Mouse (Mus musculus): Measurements from ENCODE around the gene Mrpl27. TPM values are rescaled to one million over a fixed set of nuclear protein-coding genes. Genes with fewer than 3 reads are reported as not detected.

Mrpl27 gene
- polyA plus RNA-seq, 1 experiment = 14.7 TPM

- no peaks in the 10 kb centered on the region for H3K9me3 ChIP-seq (ENCODE audit: control insufficient read depth, low read length)
- no peaks in the 10 kb centered on the region for H3K36me3 ChIP-seq (ENCODE audit: control insufficient read depth)
- no peak for TF ChIP-seq TAL1 (IDR thresholded peaks at IDR 0.05; ENCODE audit: low read length)
- no peak for TF ChIP-seq GATA1 (IDR thresholded peaks at IDR 0.05; ENCODE audit: low read length)
- no peaks in the 10 kb centered on the region for H3K27me3 ChIP-seq (ENCODE audit: control insufficient read depth)
- H3K4me1 ChIP-seq (ENCODE audit: control insufficient read depth) = no peaks in the 10 kb centered on the region
- H3K4me3 ChIP-seq (replicated peaks) = no peak overlapping the region
Measured at GRCm38 (mm10) chr11:94702216-94702610, 48.6 kb downstream of the Mrpl27 start.

GRCm38 (mm10) chr11:94704020-94704419 lies 50.5 kb downstream of the Mrpl27 start:
- no peaks in the 10 kb centered on the region for H3K9me3 ChIP-seq (ENCODE audit: control insufficient read depth, low read length)
- TF ChIP-seq GATA1 (IDR thresholded peaks at IDR 0.05; ENCODE audit: low read length) = no peak
- no peak for TF ChIP-seq TAL1 (IDR thresholded peaks at IDR 0.05; ENCODE audit: low read length)
- H3K4me3 ChIP-seq (replicated peaks) = no peak overlapping the region
- H3K4me1 ChIP-seq (ENCODE audit: control insufficient read depth) = no peaks in the 10 kb centered on the region
- no peaks in the 10 kb centered on the region for H3K36me3 ChIP-seq (ENCODE audit: control insufficient read depth)
- H3K27me3 ChIP-seq (ENCODE audit: control insufficient read depth) = no peaks in the 10 kb centered on the region

- Histone ChIP-seq H3K36me3 (ENCODE audit: control insufficient read depth) (no peaks in the 10 kb centered on the region), H3K4me1 (ENCODE audit: control insufficient read depth) (no peaks in the 10 kb centered on the region), H3K27me3 (ENCODE audit: control insufficient read depth) (no peaks in the 10 kb centered on the region), H3K4me3 (replicated peaks) (no peak within 1 kb of the TSS), H3K9me3 (ENCODE audit: control insufficient read depth, low read length) (no peaks in the 10 kb centered on the region)
- no peak for TF ChIP-seq GATA1 (IDR thresholded peaks at IDR 0.05; ENCODE audit: low read length)
- no peak for TF ChIP-seq TAL1 (IDR thresholded peaks at IDR 0.05; ENCODE audit: low read length)
Measured at GRCm38 (mm10) chr11:94704472-94704871, 50.9 kb downstream of the Mrpl27 start, which contains the start of gene Gm11541. Gene Gm11541 (minus strand): TSS chr11:94704499.

Other genes starting within 250 kb of the Mrpl27 start
- gene Cacna1g, start 179.6 kb upstream of the Mrpl27 start, polyA plus RNA-seq (2012) = 10.3 and 14.4 TPM in 2 replicates
- gene Spata20, start 167.6 kb upstream of the Mrpl27 start, polyA plus RNA-seq (2012) = not detected in 2 replicates
- not detected in 2 replicates for gene Epn3, start 153.8 kb upstream of the Mrpl27 start, polyA plus RNA-seq (2012)
- not detected in 2 replicates for gene Mycbpap, start 132.0 kb upstream of the Mrpl27 start, polyA plus RNA-seq (2012)
- gene Rsad1, start 104.5 kb upstream of the Mrpl27 start, polyA plus RNA-seq (2012) = 0.02 TPM in 1 of 2 replicates, not detected in the other
- gene Chad, start 88.7 kb upstream of the Mrpl27 start, polyA plus RNA-seq (2012) = not detected in 2 replicates
- gene Acsf2, start 51.9 kb upstream of the Mrpl27 start, polyA plus RNA-seq (2012) = 0.06 and 0.09 TPM in 2 replicates
- 4.9 and 6.1 TPM in 2 replicates for gene Lrrc59, start 24.0 kb upstream of the Mrpl27 start, polyA plus RNA-seq (2012)
- 0.99 and 1.4 TPM in 2 replicates for gene Eme1, start 197 bp downstream of the Mrpl27 start, polyA plus RNA-seq (2012)
- gene Xylt2, start 23.7 kb downstream of the Mrpl27 start, polyA plus RNA-seq (2012) = 0.33 and 0.37 TPM in 2 replicates
- 0.02 TPM in 1 of 2 replicates, not detected in the other for gene Gm11541, start 50.7 kb downstream of the Mrpl27 start, polyA plus RNA-seq (2012)
- 0.07 TPM in 1 of 2 replicates, not detected in the other for gene Cdc34b, start 88.0 kb downstream of the Mrpl27 start, polyA plus RNA-seq (2012)
- not detected in 2 replicates for gene Tmem92, start 128.9 kb downstream of the Mrpl27 start, polyA plus RNA-seq (2012)

Data from erythroblast, embryonic 14.5 days (primary cell).